Mouse (Mus musculus) ES-E14 (cell line): ENCODE results near the gene Urb2.

Experiments
- CHD2 ChIP-seq: IDR thresholded peaks from 2 replicates; pipeline ENCODE4 v1.6.1; 2014; ENCODE audit warnings: mild to moderate bottlenecking, low read depth, low read length, inconsistent platforms
- MAFK ChIP-seq: IDR thresholded peaks from 2 replicates; pipeline ENCODE4 v1.6.1; 2014; ENCODE audit warnings: mild to moderate bottlenecking, low read depth, low read length, inconsistent platforms; ENCODE audit not compliant: insufficient read depth
- ZC3H11A ChIP-seq: IDR thresholded peaks from 2 replicates; pipeline ENCODE4 v1.6.1; 2012; ENCODE audit warnings: low read depth, mild to moderate bottlenecking, inconsistent platforms, low read length, borderline replicate concordance

DNA sequence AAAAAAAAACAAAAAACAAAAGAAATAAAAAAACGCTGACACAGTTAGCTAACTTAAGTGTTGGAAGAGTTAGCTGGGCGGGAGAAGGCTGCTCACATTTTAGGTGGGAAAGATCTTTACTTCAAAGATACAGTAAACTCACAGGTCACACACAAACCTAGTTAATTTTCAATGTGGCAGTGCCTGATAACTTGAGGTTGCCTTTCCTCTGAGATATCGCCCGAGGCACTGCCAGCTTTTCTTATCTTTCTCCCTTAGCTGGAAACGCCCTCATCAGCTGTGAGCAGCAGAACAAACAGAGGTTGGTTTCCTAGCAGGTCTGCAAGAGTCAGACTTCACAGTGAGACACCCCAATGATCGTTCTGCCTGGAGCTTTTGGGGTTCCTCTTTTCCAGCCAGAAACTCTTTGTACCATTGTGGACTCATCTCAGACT, 32.7 kb upstream of the Urb2 start:
- TF ChIP-seq ZC3H11A (no peak), MAFK (no peak), CHD2 (no peak)
